Mouse (Mus musculus) cerebellum, adult 2 months (tissue): ENCODE data around the gene Tspan4.

ENCODE experiments used
- CTCF ChIP-seq: fragments of 200-500 bp; IDR thresholded peaks from 2 replicates; pipeline ENCODE4 v1.5.1; 2011; ENCODE audit warnings: low read depth, mild to moderate bottlenecking, control low read depth, low read length, moderate library complexity, borderline replicate concordance; ENCODE audit not compliant: insufficient read depth
- POLR2A ChIP-seq: fragments of 200-500 bp; IDR thresholded peaks from 2 replicates; pipeline ENCODE4 v1.6.1; 2011; ENCODE audit warnings: low read length, control low read depth, borderline replicate concordance; ENCODE audit not compliant: insufficient read depth

GRCm38 (mm10) chr7:141439140-141439679 lies 35.8 kb upstream of the Tspan4 start:
- TF ChIP-seq POLR2A = no peak
- no peak for TF ChIP-seq CTCF
